Mouse (Mus musculus) spleen, postnatal 10 days (tissue): ENCODE data around the gene Ppp1r3e.

ENCODE experiments used
- DNase-seq, 2 experiments: peaks; one replicate each; pipeline ENCODE4 v3.0.0; 2021 to 2022; ENCODE audit warnings: low spot score in 2 of 2

The Ppp1r3e gene

GRCm38 (mm10) chr14:54883154-54884021 lies 6.0 kb upstream of the Ppp1r3e start, which contains the start of the genes Bcl2l2 and Gm20521:
Bcl2l2 (plus strand) TSS chr14:54883377.
Gm20521 (plus strand) TSS chr14:54883441.
- peak; percentile 26 to 71 for DNase-seq

- peak; percentile 75 to 85 for DNase-seq
Measured at GRCm38 (mm10) chr14:54876539-54877047, 757 bp downstream of the Ppp1r3e start.

- DNase-seq, result no peak
Measured at GRCm38 (mm10) chr14:54875844-54876538, 1.4 kb downstream of the Ppp1r3e start.

GRCm38 (mm10) chr14:54874165-54874564 lies 3.2 kb downstream of the Ppp1r3e start:
- no peak for DNase-seq

GRCm38 (mm10) chr14:54870861-54871260 lies 6.5 kb downstream of the Ppp1r3e start, which contains the start of gene Homez:
Homez (minus strand) TSS chr14:54870961.
- DNase-seq, result no peak

- DNase-seq, result no peak
Measured at GRCm38 (mm10) chr14:54868026-54868425, 9.3 kb downstream of the Ppp1r3e start.

GRCm38 (mm10) chr14:54866936-54867335 lies 10.4 kb downstream of the Ppp1r3e start:
- DNase-seq, result peak; percentile 34 to 68

GRCm38 (mm10) chr14:54866268-54866667 lies 11.1 kb downstream of the Ppp1r3e start:
- DNase-seq, result no peak

GRCm38 (mm10) chr14:54865626-54866025 lies 11.7 kb downstream of the Ppp1r3e start:
- DNase-seq, result no peak

GRCm38 (mm10) chr14:54864313-54865036 lies 12.9 kb downstream of the Ppp1r3e start:
- peak in 1 of 2 experiments; percentile 31 for DNase-seq

GRCm38 (mm10) chr14:54863501-54864312 lies 13.6 kb downstream of the Ppp1r3e start:
- DNase-seq, result peak; percentile 76 to 90

- peak; percentile 41 to 76 for DNase-seq
Measured at GRCm38 (mm10) chr14:54860511-54860910, 16.8 kb downstream of the Ppp1r3e start.

GRCm38 (mm10) chr14:54857891-54858290 lies 19.5 kb downstream of the Ppp1r3e start:
- DNase-seq, result no peak

GRCm38 (mm10) chr14:54856703-54857102 lies 20.6 kb downstream of the Ppp1r3e start:
- DNase-seq, result no peak

GRCm38 (mm10) chr14:54855726-54856125 lies 21.6 kb downstream of the Ppp1r3e start:
- DNase-seq, result no peak

- no peak for DNase-seq
Measured at GRCm38 (mm10) chr14:54843461-54843860, 33.9 kb downstream of the Ppp1r3e start.

- no peak for DNase-seq
Measured at GRCm38 (mm10) chr14:54823716-54824115, 53.6 kb downstream of the Ppp1r3e start.
